Mouse (Mus musculus) limb, embryonic 10.5 days (tissue): Measurements from ENCODE around the gene Fbxw2. TPM values are rescaled to one million over a fixed set of nuclear protein-coding genes. Genes with fewer than 3 reads are reported as not detected.
"Not testable (repeated sequence)": the region's sequence is repeated elsewhere in the genome, so short reads cannot be mapped to it uniquely, and the experiment has no call there.

Experiments used
- DNase-seq: peaks from one replicate; pipeline ENCODE4 v3.0.0-alpha.2; 2017; ENCODE audit warnings: low spot score
- H3K27ac ChIP-seq: fragments of 300-500 bp; sonication (generic); 2 replicates; pipeline ENCODE4 v1.5.1; 2016; ENCODE audit warnings: mild to moderate bottlenecking
- H3K27me3 ChIP-seq: fragments of 300-500 bp; sonication (generic); 2 replicates; pipeline ENCODE4 v1.6.1; 2016; ENCODE audit warnings: low read depth, mild to moderate bottlenecking; ENCODE audit not compliant: poor library complexity, severe bottlenecking
- H3K36me3 ChIP-seq: fragments of 300-500 bp; sonication (generic); 2 replicates; pipeline ENCODE4 v1.6.1; 2016; ENCODE audit warnings: mild to moderate bottlenecking, moderate library complexity
- H3K4me1 ChIP-seq: fragments of 300-500 bp; sonication (generic); 2 replicates; pipeline ENCODE4 v1.6.1; 2016
- H3K4me3 ChIP-seq: fragments of 300-500 bp; sonication (generic); 2 replicates; pipeline ENCODE4 v1.5.1; 2016; ENCODE audit warnings: mild to moderate bottlenecking, moderate library complexity
- H3K9me3 ChIP-seq: fragments of 300-500 bp; sonication (generic); replicated peaks from 2 replicates; pipeline ENCODE4 v1.6.1; 2016; ENCODE audit warnings: mild to moderate bottlenecking
- WGBS: fragments of 180-500 bp; shearing (Covaris S2); methylation state at CpG from one replicate; pipeline ENCODE4 v1.1.7; 2016; 5-methylcytosine and 5-hydroxymethylcytosine counted together
- polyA plus RNA-seq: library from polyadenylated mRNA; unstranded; fragments of >200 nt; fragmentation: Nextera tagmentation; extraction: Ambion mirVana; gene quantifications from 2 replicates; pipeline ENCODE4 v1.2.1, GENCODE M21; 2016

Gene Fbxw2
- polyA plus RNA-seq, 1 experiment from 2014 or later: 81.2 TPM

DNA sequence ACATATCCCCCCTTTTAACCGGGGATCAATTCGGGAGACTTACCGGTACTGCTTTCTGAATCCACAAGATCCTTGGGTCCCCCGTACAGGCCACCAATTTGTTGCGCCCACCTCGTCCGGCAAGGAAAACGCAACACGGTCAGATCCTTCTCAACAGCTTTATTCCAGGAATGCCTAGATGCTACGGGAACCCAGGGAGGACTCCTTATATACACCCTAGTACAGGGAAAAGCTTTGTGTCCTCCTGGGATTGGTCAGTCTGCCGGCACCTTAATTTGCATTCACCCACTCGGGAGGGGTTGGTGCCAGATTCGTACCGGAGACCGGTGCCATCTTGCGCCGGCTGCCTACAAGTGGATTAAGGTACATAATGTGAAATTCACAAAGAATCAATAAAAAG, 7.5 kb upstream of the Fbxw2 start:
- Histone ChIP-seq H3K27me3 (no peaks in the 10 kb centered on the region), H3K4me3 (no peak overlapping the region), H3K4me1 (no peaks in the 10 kb centered on the region), H3K36me3 (no peaks in the 10 kb centered on the region), H3K9me3 (0 out of 2 replicates have a peak, but pooled peaks cover 2% of the 10 kb centered on the region), H3K27ac (no peak overlapping the region)
- DNase-seq: no peak
- 89% methylated on average over 17 of the region's 17 CpGs for WGBS

- not testable (repeated sequence) for H3K4me1 ChIP-seq, H3K27ac ChIP-seq, DNase-seq, H3K36me3 ChIP-seq, H3K9me3 ChIP-seq, H3K27me3 ChIP-seq, H3K4me3 ChIP-seq
- 77% methylated on average over 11 of the region's 11 CpGs for WGBS
Observed at GRCm38 (mm10) chr2:34832766-34833457, 6.8 kb upstream of the Fbxw2 start, which contains the start of gene Gm34653. Gm34653 (plus strand) TSS chr2:34833007.

- H3K27ac ChIP-seq, H3K4me3 ChIP-seq, DNase-seq, H3K9me3 ChIP-seq, H3K36me3 ChIP-seq, H3K4me1 ChIP-seq, H3K27me3 ChIP-seq: not testable (repeated sequence)
- WGBS: 97% methylated on average over 17 of the region's 17 CpGs
Observed at GRCm38 (mm10) chr2:34830066-34830465, 4.0 kb upstream of the Fbxw2 start.

GRCm38 (mm10) chr2:34828026-34828425, 1.9 kb upstream of the Fbxw2 start:
- Histone ChIP-seq H3K4me1 (peaks cover 17% of the 10 kb centered on the region), H3K36me3 (no peaks in the 10 kb centered on the region), H3K27ac (no peak overlapping the region), H3K4me3 (no peak overlapping the region), H3K27me3 (no peaks in the 10 kb centered on the region), H3K9me3 (0 out of 2 replicates have a peak, but pooled peaks cover 2% of the 10 kb centered on the region)
- WGBS: 90% methylated on average over 1 of the region's 1 CpGs
- no peak for DNase-seq

GRCm38 (mm10) chr2:34827591-34827990, 1.5 kb upstream of the Fbxw2 start:
- Histone ChIP-seq H3K9me3 (0 out of 2 replicates have a peak, but pooled peaks cover 2% of the 10 kb centered on the region), H3K27ac (no peak overlapping the region), H3K4me1 (peaks cover 17% of the 10 kb centered on the region), H3K27me3 (no peaks in the 10 kb centered on the region), H3K4me3 (no peak overlapping the region), H3K36me3 (peaks cover 2% of the 10 kb centered on the region; the same call in 1 of the 2 replicates)
- no peak for DNase-seq
- WGBS: 87% methylated on average over 4 of the region's 4 CpGs

DNA sequence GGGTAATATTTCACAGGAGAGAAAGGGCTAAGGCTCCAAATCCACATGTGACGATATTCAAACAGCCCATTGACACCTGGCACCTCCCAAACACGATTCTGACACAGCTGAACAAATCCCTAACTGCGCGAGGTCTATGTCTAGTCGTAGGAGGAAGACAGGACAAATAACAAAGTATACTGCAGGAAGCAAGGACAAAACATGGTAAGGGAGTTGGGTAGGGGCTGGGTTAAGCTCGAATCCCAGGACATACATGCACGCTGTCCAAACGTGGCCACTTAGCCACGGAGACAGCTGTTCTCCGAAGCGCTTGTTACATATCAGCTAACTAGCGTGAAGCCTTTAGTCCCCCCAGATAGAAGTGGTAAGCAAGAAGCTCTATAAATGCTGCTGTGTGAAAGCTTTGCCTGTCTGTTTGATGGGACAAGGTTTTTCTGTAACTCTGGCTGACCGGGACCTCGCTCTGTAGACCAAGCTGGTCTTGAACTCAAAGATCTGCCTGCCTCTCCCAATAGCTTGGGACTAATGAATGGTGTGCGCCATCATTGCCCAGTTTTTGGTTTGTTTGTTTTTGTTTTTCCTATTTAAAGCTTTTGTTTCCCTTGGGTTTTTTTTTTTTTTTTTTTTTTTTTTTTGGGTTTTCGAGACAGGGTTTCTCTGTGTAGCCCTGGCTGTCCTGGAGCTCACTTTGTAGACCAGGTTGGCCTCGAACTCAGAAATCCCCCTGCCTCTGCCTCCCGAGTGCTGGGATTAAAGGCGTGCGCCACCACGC, 535 bp upstream of the Fbxw2 start:
- H3K27ac ChIP-seq: peak overlapping the region; percentile 89
- H3K36me3 ChIP-seq: peaks cover 11% of the 10 kb centered on the region
- no peaks in the 10 kb centered on the region for H3K27me3 ChIP-seq
- peaks cover 17% of the 10 kb centered on the region for H3K4me1 ChIP-seq
- peak overlapping the region; percentile 91 for H3K4me3 ChIP-seq
- 34% methylated on average over 20 of the region's 21 CpGs for WGBS
- peak; percentile 41 for DNase-seq
- 0 out of 2 replicates have a peak, but pooled peaks cover 2% of the 10 kb centered on the region for H3K9me3 ChIP-seq

DNA sequence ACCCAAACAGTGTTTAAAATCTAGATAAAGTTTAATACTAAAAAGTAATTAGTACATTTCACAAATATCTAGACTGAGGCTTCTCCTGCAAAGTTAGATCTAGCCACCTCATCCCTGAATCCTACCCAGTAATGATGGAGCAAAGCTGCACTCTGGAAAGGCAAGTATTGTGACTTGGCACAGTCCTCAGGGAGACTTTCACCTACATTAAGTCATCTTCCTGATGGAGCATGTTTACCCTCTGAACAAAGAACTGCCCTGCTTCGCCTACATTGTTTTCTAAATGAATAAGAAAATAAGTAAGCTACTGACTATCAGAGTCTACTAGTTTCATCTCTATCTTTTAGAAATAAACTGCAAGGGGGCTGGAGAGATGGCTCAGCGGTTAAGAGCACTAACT, 7.6 kb downstream of the Fbxw2 start:
- DNase-seq: no peak
- Histone ChIP-seq H3K4me1 (no peaks in the 10 kb centered on the region), H3K27me3 (no peaks in the 10 kb centered on the region), H3K9me3 (no peaks in the 10 kb centered on the region), H3K36me3 (peaks cover 77% of the 10 kb centered on the region), H3K27ac (no peak overlapping the region), H3K4me3 (no peak overlapping the region)
- WGBS: 91% methylated on average over 2 of the region's 2 CpGs

DNA sequence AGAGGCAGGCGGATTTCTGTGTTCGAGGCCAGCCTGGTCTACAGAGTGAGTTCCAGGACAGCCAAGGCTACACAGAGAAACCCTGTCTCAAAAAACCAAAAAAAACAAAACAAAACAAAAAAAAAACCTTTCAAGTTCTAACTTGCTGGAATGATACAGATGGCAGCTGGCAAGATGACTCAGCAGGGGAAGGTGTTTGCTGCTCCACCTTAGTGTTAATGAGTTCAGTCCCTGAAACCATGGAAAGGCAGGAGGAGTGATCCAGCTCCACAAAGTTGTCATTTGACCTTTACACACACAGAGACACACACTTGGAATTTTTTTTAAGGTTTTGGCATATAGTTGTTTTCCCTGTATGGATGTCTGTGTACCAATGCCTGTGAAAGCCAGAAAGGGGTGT, 10.2 kb downstream of the Fbxw2 start:
- not testable (repeated sequence) for DNase-seq, H3K27me3 ChIP-seq, H3K9me3 ChIP-seq, H3K27ac ChIP-seq, H3K4me3 ChIP-seq, H3K4me1 ChIP-seq
- H3K36me3 ChIP-seq: peaks cover 87% of the 10 kb centered on the region
- 94% methylated on average over 2 of the region's 2 CpGs for WGBS

- 90% methylated on average over 7 of the region's 7 CpGs for WGBS
Observed at GRCm38 (mm10) chr2:34812706-34813105, 13.4 kb downstream of the Fbxw2 start.

DNA sequence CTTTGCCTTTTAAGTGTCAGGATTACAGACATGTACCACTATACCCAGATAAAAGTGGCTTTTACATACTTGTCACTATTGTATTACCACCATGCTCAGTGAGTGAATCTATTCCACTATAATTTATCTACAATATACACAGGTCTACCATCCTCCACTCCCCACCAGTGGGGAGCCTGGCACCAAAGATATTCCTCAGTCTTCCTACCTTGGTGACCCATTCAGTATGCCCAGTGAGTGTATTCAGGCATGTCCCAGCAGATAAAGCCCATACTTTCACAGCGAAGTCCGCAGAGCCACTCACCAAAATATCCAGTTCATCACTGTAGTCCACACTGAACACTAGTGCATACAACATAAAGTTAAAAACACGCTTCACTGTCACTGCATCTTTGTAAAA, 15.3 kb downstream of the Fbxw2 start:
- Histone ChIP-seq H3K4me1 (no peaks in the 10 kb centered on the region), H3K27me3 (no peaks in the 10 kb centered on the region), H3K27ac (no peak overlapping the region), H3K9me3 (no peaks in the 10 kb centered on the region), H3K36me3 (peaks cover 94% of the 10 kb centered on the region), H3K4me3 (no peak overlapping the region)
- DNase-seq: no peak
- 96% methylated on average over 3 of the region's 3 CpGs for WGBS

More at GRCm38 (mm10) chr2:34812706-34813105, 13.4 kb downstream of the Fbxw2 start:
- DNase-seq: no peak
- H3K27me3 ChIP-seq: no peaks in the 10 kb centered on the region
- no peaks in the 10 kb centered on the region for H3K4me1 ChIP-seq
- peaks cover 92% of the 10 kb centered on the region for H3K36me3 ChIP-seq
- H3K9me3 ChIP-seq: no peaks in the 10 kb centered on the region
- H3K4me3 ChIP-seq: no peak overlapping the region
- no peak overlapping the region for H3K27ac ChIP-seq

DNA sequence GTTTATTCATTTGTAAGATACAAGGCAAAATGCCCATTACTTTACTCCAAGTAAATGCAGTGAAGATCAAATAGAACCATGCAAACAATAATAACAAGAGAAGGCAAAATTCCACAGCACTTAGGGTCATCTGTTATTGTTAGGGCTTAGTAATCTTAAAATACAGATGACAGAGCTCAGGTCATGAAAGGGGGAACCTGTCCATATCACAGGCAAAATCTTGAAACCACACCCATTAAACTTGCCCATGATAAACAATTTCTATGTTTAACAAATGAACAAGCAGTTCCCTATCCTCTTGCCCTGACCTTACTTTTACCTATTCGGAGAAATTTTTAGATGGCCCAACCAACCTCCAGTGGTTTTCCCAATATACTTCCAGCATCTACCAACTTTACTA, 16.5 kb downstream of the Fbxw2 start:
- Histone ChIP-seq H3K9me3 (no peaks in the 10 kb centered on the region), H3K4me3 (no peak overlapping the region), H3K27ac (no peak overlapping the region), H3K4me1 (peaks cover 3% of the 10 kb centered on the region; the same call in 1 of the 2 replicates), H3K27me3 (no peaks in the 10 kb centered on the region), H3K36me3 (peaks cover 93% of the 10 kb centered on the region)
- 97% methylated on average over 1 of the region's 1 CpGs for WGBS
- no peak for DNase-seq

- H3K36me3 ChIP-seq: peaks cover 87% of the 10 kb centered on the region
- DNase-seq: no peak
- WGBS: 85% methylated on average over 2 of the region's 2 CpGs
- no peak overlapping the region for H3K27ac ChIP-seq
- no peaks in the 10 kb centered on the region for H3K9me3 ChIP-seq
- H3K4me3 ChIP-seq: no peak overlapping the region
- peaks cover 11% of the 10 kb centered on the region for H3K4me1 ChIP-seq
- no peaks in the 10 kb centered on the region for H3K27me3 ChIP-seq
Observed at GRCm38 (mm10) chr2:34808057-34808456, 18.1 kb downstream of the Fbxw2 start.

GRCm38 (mm10) chr2:34805364-34805950, 20.7 kb downstream of the Fbxw2 start:
- no peaks in the 10 kb centered on the region for H3K27me3 ChIP-seq
- no peak for DNase-seq
- H3K36me3 ChIP-seq: peaks cover 61% of the 10 kb centered on the region
- H3K4me1 ChIP-seq: peaks cover 13% of the 10 kb centered on the region
- H3K4me3 ChIP-seq: no peak overlapping the region
- WGBS: 89% methylated on average over 10 of the region's 10 CpGs
- H3K27ac ChIP-seq: no peak overlapping the region
- no peaks in the 10 kb centered on the region for H3K9me3 ChIP-seq
